Mouse (Mus musculus): ENCODE data around the gene Phb. TPM values are rescaled to one million over a fixed set of nuclear protein-coding genes. Genes with fewer than 3 reads are reported as not detected.
"Not testable (repeated sequence)": the region's sequence is repeated elsewhere in the genome, so short reads cannot be mapped to it uniquely, and the experiment has no call there.

Phb gene
- total and polyA plus RNA-seq, 2 experiments from 2014 or later = 132 to 207 TPM

DNA sequence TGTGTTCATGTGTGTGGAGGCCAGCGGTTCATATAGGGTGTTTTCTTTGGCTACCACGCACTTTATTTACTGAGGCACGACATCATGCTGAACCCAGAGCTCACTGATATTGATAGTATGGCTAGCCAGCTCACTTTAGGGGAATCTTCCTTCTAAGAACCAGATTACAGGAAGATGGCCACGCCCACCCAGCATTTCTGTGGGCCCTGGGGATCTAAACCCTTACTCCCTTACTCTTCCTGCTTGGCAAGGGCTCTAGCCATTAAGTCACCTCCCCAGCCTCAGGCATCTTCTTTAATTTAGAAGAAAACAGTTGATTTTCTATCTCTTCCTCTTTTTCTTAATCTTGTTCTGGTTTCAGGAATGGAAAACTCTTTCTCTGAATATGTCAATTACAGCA lies 9.3 kb upstream of the Phb start:
- no peak for DNase-seq (ENCODE audit: low spot score)
- ATAC-seq (ENCODE audit: low FRiP score) = no peak
- H3K4me3 ChIP-seq (ENCODE audit: low read depth, low read length) = no peak overlapping the region
- H3K9me3 ChIP-seq (ENCODE audit: low read length) = no peaks in the 10 kb centered on the region
- no peaks in the 10 kb centered on the region for H3K4me1 ChIP-seq (ENCODE audit: insufficient read depth, low read length)
- H3K4me2 ChIP-seq (ENCODE audit: low read depth, low read length, poor library complexity, severe bottlenecking) = no peak overlapping the region
- no peak for TF ChIP-seq CTCF (IDR thresholded peaks at IDR 0.05)
- H3K27ac ChIP-seq (ENCODE audit: low read depth, low read length) = no peak overlapping the region
- 83% methylated on average over 4 of the region's 4 CpGs for WGBS
- no peaks in the 10 kb centered on the region for H3K36me3 ChIP-seq (ENCODE audit: insufficient read depth, low read length)
- H3K9ac ChIP-seq (replicated peaks; ENCODE audit: low read length, poor library complexity, severe bottlenecking) = no peak overlapping the region
- no peaks in the 10 kb centered on the region for H3K27me3 ChIP-seq (ENCODE audit: insufficient read depth, low read length)

DNA sequence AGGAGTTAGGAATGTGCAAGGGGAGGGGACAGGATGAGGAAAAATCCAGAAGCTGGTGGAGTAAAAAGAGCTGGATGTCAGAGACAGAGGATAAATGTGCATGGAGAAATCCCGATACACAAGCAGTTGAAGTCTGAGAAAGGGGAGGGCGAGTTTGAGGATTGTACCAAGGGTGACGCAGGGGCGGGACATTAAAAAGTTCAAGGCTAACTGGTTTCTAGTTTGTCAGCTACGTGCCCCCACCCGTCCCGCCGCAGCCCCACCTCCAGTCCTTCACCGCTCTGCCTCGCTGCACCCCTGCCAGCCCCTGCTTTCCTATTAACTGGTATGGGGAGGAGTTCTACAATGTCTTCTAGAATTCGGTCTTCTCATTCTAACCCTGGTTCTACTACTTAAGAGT lies 420 bp downstream of the Phb start:
- ATAC-seq (ENCODE audit: low FRiP score) (no peak), DNase-seq (ENCODE audit: low spot score) (no peak)
- H3K27me3 ChIP-seq (ENCODE audit: insufficient read depth, low read length) = no peaks in the 10 kb centered on the region
- H3K36me3 ChIP-seq (ENCODE audit: insufficient read depth, low read length) = peaks cover 22% of the 10 kb centered on the region
- H3K4me3 ChIP-seq (ENCODE audit: low read depth, low read length) = peak overlapping the region; percentile 66
- H3K4me2 ChIP-seq (ENCODE audit: low read depth, low read length, poor library complexity, severe bottlenecking) = peak overlapping the region; percentile 86
- no peaks in the 10 kb centered on the region for H3K4me1 ChIP-seq (ENCODE audit: insufficient read depth, low read length)
- H3K9ac ChIP-seq (replicated peaks; ENCODE audit: low read length, poor library complexity, severe bottlenecking) = peak overlapping the region; percentile 55
- no peak for TF ChIP-seq CTCF (IDR thresholded peaks at IDR 0.05)
- 0 out of 2 replicates have a peak overlapping the region, but pooled peaks have one; percentile 26 for H3K27ac ChIP-seq (ENCODE audit: low read depth, low read length)
- 2% methylated on average over 11 of the region's 11 CpGs for WGBS
- H3K9me3 ChIP-seq (ENCODE audit: low read length) = no peaks in the 10 kb centered on the region

DNA sequence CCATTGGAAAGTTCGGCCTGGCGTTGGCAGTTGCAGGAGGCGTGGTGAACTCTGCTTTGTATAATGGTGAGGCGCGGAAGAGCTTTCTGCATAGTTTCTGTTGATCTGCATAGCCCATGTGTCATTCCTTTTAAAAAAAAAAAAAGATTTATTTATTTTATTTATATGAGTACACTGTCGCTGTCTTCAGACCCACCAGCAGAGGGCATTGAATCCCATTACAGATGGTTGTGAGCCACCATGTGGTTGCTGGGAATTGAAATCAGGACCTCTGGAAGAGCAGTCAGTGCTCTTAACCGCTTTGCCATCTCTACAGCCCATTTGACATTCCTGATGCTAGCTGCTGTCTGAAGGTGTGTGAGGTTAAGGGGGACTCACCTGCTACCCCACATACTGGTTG lies 1.3 kb downstream of the Phb start:
- H3K4me1 ChIP-seq (ENCODE audit: insufficient read depth, low read length); H3K9me3 ChIP-seq (ENCODE audit: low read length); DNase-seq (ENCODE audit: low spot score); H3K9ac ChIP-seq (replicated peaks; ENCODE audit: low read length, poor library complexity, severe bottlenecking); ATAC-seq (ENCODE audit: low FRiP score); H3K27ac ChIP-seq (ENCODE audit: low read depth, low read length); H3K4me3 ChIP-seq (ENCODE audit: low read depth, low read length); H3K27me3 ChIP-seq (ENCODE audit: insufficient read depth, low read length): not testable (repeated sequence)
- peaks cover 22% of the 10 kb centered on the region for H3K36me3 ChIP-seq (ENCODE audit: insufficient read depth, low read length)
- peak; percentile 44 for TF ChIP-seq CTCF (IDR thresholded peaks at IDR 0.05)
- WGBS = 88% methylated on average over 7 of the region's 7 CpGs
- H3K4me2 ChIP-seq (ENCODE audit: low read depth, low read length, poor library complexity, severe bottlenecking) = peak overlapping the region; percentile 86; the same call in 1 of the 2 replicates

DNA sequence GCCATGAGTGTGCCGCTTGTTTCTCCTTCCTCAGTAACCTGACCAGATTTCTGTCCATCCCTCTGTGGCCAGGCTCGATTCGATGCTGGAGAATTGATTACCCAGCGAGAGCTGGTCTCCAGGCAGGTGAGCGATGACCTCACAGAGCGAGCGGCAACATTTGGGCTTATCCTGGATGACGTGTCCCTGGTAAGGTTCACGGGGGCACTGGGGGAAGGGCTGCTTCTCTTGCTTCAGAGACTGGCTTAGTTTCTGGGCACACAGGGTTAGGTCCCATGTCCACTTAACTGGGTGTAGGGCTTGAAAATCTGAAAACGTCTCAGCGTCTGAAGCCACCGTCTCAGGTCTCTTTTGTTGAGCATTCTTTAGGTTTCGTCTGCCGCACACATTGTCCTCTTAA lies 8.7 kb downstream of the Phb start:
- Histone ChIP-seq H3K9ac (replicated peaks; ENCODE audit: low read length, poor library complexity, severe bottlenecking) (no peak overlapping the region), H3K4me2 (ENCODE audit: low read depth, low read length, poor library complexity, severe bottlenecking) (no peak overlapping the region), H3K4me1 (ENCODE audit: insufficient read depth, low read length) (no peaks in the 10 kb centered on the region), H3K9me3 (ENCODE audit: low read length) (no peaks in the 10 kb centered on the region), H3K27ac (ENCODE audit: low read depth, low read length) (no peak overlapping the region), H3K36me3 (ENCODE audit: insufficient read depth, low read length) (peaks cover 67% of the 10 kb centered on the region), H3K27me3 (ENCODE audit: insufficient read depth, low read length) (no peaks in the 10 kb centered on the region), H3K4me3 (ENCODE audit: low read depth, low read length) (no peak overlapping the region)
- ATAC-seq (ENCODE audit: low FRiP score) (no peak), DNase-seq (ENCODE audit: low spot score) (no peak)
- 89% methylated on average over 14 of the region's 14 CpGs for WGBS
- TF ChIP-seq CTCF (IDR thresholded peaks at IDR 0.05) = no peak

DNA sequence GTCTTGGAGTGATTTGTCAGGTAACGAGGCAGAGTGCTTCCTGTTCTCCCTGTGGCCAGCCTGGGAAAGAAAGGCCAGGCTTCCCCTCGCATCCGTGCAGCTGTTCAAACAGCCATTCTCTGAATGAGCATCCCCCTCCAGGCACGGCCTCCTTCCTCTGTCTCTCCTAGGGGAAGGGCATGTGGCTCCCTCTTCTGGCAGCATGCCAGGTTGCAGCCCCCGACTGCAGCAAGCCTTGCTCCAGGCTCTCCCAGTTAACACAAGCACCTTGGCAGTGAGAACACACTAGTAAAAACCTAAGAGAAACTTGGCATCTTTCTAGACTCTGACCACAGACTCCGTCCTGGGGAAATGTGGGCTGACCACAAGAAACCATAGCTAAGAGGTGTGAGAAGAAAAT lies 9.6 kb downstream of the Phb start:
- Histone ChIP-seq H3K4me1 (ENCODE audit: insufficient read depth, low read length) (no peaks in the 10 kb centered on the region), H3K27me3 (ENCODE audit: insufficient read depth, low read length) (no peaks in the 10 kb centered on the region), H3K4me3 (ENCODE audit: low read depth, low read length) (no peak overlapping the region), H3K9me3 (ENCODE audit: low read length) (no peaks in the 10 kb centered on the region), H3K4me2 (ENCODE audit: low read depth, low read length, poor library complexity, severe bottlenecking) (no peak overlapping the region), H3K9ac (replicated peaks; ENCODE audit: low read length, poor library complexity, severe bottlenecking) (no peak overlapping the region), H3K27ac (ENCODE audit: low read depth, low read length) (no peak overlapping the region), H3K36me3 (ENCODE audit: insufficient read depth, low read length) (peaks cover 67% of the 10 kb centered on the region)
- DNase-seq (ENCODE audit: low spot score) = peak; percentile 81
- 23% methylated on average over 6 of the region's 6 CpGs for WGBS
- no peak for ATAC-seq (ENCODE audit: low FRiP score)
- TF ChIP-seq CTCF (IDR thresholded peaks at IDR 0.05) = peak; percentile 83

DNA sequence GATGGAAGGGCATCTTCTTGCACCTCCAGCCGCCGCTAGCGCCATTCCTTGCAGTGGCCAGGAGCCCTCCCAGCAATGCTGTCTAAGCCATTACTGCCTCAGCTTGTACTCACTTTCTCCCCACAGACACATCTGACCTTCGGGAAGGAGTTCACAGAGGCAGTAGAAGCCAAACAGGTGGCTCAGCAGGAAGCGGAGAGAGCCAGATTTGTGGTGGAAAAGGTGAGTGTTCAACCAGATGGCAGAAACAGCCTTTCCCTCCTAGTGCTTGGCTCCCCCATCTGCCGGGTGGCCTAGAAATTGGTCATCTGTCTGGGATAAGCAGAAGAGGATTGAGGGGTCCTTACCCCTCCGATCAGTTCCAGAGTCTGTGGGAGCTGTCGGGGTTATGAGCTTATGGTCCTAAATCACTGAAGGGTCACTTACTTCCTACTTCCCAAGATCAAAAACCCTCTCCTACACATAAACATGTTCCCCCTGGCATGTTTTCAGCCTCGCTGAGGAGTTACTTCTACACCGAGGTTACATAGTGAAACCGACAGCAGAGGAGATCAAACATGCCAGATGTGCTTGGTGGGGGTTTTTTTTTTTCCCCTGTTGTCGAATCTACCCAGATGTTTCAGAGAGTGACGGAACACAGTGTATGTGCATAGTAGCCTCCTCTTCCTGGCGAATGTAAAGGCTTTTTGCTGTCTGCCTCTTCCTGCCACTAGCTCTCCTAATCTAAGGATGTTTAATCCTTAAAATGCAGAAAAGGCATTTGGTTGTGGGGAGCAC lies 11.4 kb downstream of the Phb start:
- no peak for TF ChIP-seq CTCF (IDR thresholded peaks at IDR 0.05)
- Histone ChIP-seq H3K4me1 (ENCODE audit: insufficient read depth, low read length) (no peaks in the 10 kb centered on the region), H3K9me3 (ENCODE audit: low read length) (no peaks in the 10 kb centered on the region), H3K36me3 (ENCODE audit: insufficient read depth, low read length) (peaks cover 65% of the 10 kb centered on the region), H3K9ac (replicated peaks; ENCODE audit: low read length, poor library complexity, severe bottlenecking) (no peak overlapping the region), H3K27me3 (ENCODE audit: insufficient read depth, low read length) (no peaks in the 10 kb centered on the region), H3K4me3 (ENCODE audit: low read depth, low read length) (no peak overlapping the region), H3K4me2 (ENCODE audit: low read depth, low read length, poor library complexity, severe bottlenecking) (no peak overlapping the region), H3K27ac (ENCODE audit: low read depth, low read length) (no peak overlapping the region)
- DNase-seq (ENCODE audit: low spot score) (no peak), ATAC-seq (ENCODE audit: low FRiP score) (no peak)
- 94% methylated on average over 14 of the region's 14 CpGs for WGBS

Data from midbrain, postnatal 0 days (tissue).